Mouse (Mus musculus) erythroblast, embryonic 14.5 days (primary cell): Measurements from ENCODE around the gene Lancl3.
"Not testable (repeated sequence)": the region's sequence is repeated elsewhere in the genome, so short reads cannot be mapped to it uniquely, and the experiment has no call there.

Experiments
- GATA1 ChIP-seq: IDR thresholded peaks from 2 replicates; pipeline ENCODE4 v1.6.1; 2012; ENCODE audit warnings: low read length, inconsistent platforms, mixed read lengths
- TAL1 ChIP-seq: IDR thresholded peaks from 3 replicates; pipeline ENCODE4 v1.6.1; 2012; ENCODE audit warnings: low read length, inconsistent platforms, mixed read lengths

GRCm38 (mm10) chrX:9283464-9283863 lies 83.8 kb downstream of the Lancl3 start, which contains the start of gene H2al1m:
- not testable (repeated sequence) for TF ChIP-seq TAL1, GATA1
